Mouse (Mus musculus) liver, adult 2 months (tissue): ENCODE data around the gene Vgll2. TPM values are rescaled to one million over a fixed set of nuclear protein-coding genes. Genes with fewer than 3 reads are reported as not detected.

Experiments used
- DNase-seq: peaks from one replicate; pipeline ENCODE4 v3.0.0-alpha.2; 2011; ENCODE audit warnings: low read depth, low spot score; ENCODE audit errors: extremely low read depth
- H3K27ac ChIP-seq: fragments of 200-500 bp; replicated peaks from 2 replicates; pipeline ENCODE4 v1.5.1; 2012; ENCODE audit warnings: low read depth, mild to moderate bottlenecking, control low read depth, inconsistent platforms, low read length; ENCODE audit not compliant: insufficient read depth
- H3K27me3 ChIP-seq: fragments of 200-500 bp; 2 replicates; pipeline ENCODE4 v1.6.1; 2012; ENCODE audit warnings: mild to moderate bottlenecking, moderate library complexity, low read length, inconsistent platforms; ENCODE audit not compliant: control insufficient read depth, insufficient read depth
- H3K36me3 ChIP-seq: fragments of 200-500 bp; 2 replicates; pipeline ENCODE4 v1.6.1; 2012; ENCODE audit warnings: low read length, inconsistent platforms; ENCODE audit not compliant: control insufficient read depth, insufficient read depth
- H3K4me1 ChIP-seq: fragments of 200-500 bp; 2 replicates; pipeline ENCODE4 v1.6.1; 2011; ENCODE audit warnings: low read length; ENCODE audit not compliant: control insufficient read depth, insufficient read depth
- H3K4me3 ChIP-seq: fragments of 200-500 bp; 2 replicates; pipeline ENCODE4 v1.5.1; 2011; ENCODE audit warnings: low read depth, mild to moderate bottlenecking, control low read depth, low read length, moderate library complexity; ENCODE audit not compliant: insufficient read depth
- H3K79me2 ChIP-seq: fragments of 200-500 bp; 2 replicates; pipeline ENCODE4 v1.6.1; 2012; ENCODE audit warnings: inconsistent platforms, mild to moderate bottlenecking, low read length, moderate library complexity; ENCODE audit not compliant: control insufficient read depth, insufficient read depth
- H3K9ac ChIP-seq: fragments of 200-500 bp; 2 replicates; pipeline ENCODE4 v1.6.1; 2012; ENCODE audit warnings: low read depth, mild to moderate bottlenecking, control low read depth, inconsistent platforms, low read length
- CTCF ChIP-seq: fragments of 200-500 bp; IDR thresholded peaks from 2 replicates; pipeline ENCODE4 v1.5.1; 2011; ENCODE audit warnings: low read depth, low read length, control low read depth
- POLR2A ChIP-seq: fragments of 200-500 bp; IDR thresholded peaks from 2 replicates; pipeline ENCODE4 v1.6.1; 2011; ENCODE audit warnings: low read length, control low read depth; ENCODE audit not compliant: insufficient read depth; ENCODE audit errors: extremely low read depth
- WGBS: fragments of 180-500 bp; shearing (Covaris S2); methylation state at CpG from one replicate; pipeline ENCODE4 v1.1.7; 2018; 5-methylcytosine and 5-hydroxymethylcytosine counted together
- polyA plus RNA-seq: library from polyadenylated mRNA; depleted of rRNA; stranded (reverse); fragments of >200 nt; gene quantifications from 2 replicates; pipeline ENCODE4 v1.2.3, GENCODE M21; 2012
- total RNA-seq: library from RNA; depleted of rRNA; stranded (reverse); fragments of >200 nt; gene quantifications from 2 replicates; pipeline ENCODE4 v1.2.3, GENCODE M21; 2014

Vgll2 gene
- total and polyA plus RNA-seq, 2 experiments: not detected

GRCm38 (mm10) chr10:52021231-52021630 is 1.1 kb upstream of the Vgll2 start:
- DNase-seq: no peak
- no peak overlapping the region for H3K27ac ChIP-seq
- H3K36me3 ChIP-seq: no peaks in the 10 kb centered on the region
- H3K79me2 ChIP-seq: no peaks in the 10 kb centered on the region
- TF ChIP-seq POLR2A (no peak), CTCF (no peak)
- no peaks in the 10 kb centered on the region for H3K4me1 ChIP-seq
- H3K4me3 ChIP-seq: no peak overlapping the region
- H3K27me3 ChIP-seq: peaks cover 9% of the 10 kb centered on the region
- H3K9ac ChIP-seq: no peak overlapping the region
- WGBS: 3% methylated on average over 9 of the region's 9 CpGs

DNA sequence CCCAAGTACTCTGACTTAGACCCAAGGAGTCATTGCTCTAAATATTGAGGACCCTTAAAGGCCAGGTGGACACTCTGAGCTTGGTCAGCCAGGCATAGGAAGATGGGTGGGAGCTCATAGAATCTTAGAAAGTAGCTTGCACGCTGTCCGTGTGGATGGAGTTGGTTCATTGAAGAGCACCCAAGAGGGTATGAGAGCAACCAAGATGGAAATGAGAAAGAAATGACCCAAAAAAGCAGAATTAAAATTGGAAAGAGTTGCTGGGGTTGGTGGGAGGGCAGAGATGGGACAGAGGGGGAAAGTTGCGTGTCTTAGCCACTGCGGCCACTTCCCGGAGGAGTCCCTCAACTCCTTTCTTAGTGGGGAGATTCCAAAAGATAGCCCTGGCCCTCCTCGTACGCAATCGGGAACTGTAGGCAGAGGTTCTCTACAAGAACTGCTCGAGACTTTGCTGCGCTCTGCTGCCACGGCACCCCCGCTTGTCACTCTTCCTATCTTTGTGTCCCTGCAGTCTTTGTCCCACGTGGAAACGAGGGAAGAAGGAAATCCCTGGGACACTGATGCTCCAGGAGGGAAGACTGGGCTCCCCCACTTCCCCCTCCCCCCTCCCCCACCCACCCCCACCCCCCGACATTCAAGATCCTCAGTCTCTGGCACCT is 437 bp upstream of the Vgll2 start:
- WGBS: 2% methylated on average over 15 of the region's 15 CpGs
- Histone ChIP-seq H3K36me3 (no peaks in the 10 kb centered on the region), H3K79me2 (no peaks in the 10 kb centered on the region), H3K9ac (no peak overlapping the region), H3K4me3 (no peak overlapping the region), H3K4me1 (no peaks in the 10 kb centered on the region), H3K27ac (no peak overlapping the region), H3K27me3 (peaks cover 9% of the 10 kb centered on the region)
- TF ChIP-seq POLR2A (no peak), CTCF (no peak)
- no peak for DNase-seq

DNA sequence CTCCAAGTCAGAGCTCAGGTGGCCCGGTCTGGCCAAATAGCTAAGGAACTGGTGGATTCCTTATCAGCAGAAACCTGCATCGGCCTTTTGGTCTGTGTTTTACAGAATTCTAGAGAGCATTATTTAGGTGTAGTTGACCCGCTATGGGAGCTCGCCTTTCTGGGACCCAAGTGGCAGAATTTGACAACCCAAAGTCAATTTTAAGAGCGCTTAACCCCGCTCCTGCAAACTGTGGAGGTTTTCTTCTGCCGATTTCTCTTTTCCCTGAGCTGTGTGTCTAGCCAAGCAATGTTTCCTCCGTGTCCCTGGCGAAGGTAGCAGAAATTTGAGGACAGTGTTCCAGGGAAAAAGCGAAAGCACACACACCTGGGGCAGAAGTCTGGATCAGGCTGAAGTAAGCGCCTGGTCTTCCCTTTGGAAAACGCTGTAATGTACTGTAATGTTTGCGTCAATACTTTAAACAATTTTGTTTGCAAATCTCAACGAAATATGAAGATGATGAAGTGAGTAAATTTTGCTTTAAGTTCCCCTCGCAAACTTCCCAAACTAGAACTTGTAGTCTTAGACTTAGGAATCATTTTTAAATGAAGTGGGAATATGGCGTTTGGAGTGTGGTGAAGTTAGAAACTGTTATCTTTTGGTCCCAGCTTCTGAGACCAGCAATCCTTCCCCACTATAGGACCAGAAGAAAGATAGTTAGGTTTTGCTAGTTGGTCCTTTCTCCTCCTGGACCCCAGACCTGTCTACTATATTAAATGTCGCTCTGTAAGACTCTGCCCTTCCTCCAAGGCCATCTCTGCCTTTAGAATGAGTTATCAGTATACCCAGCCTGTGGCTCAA is 1.1 kb downstream of the Vgll2 start:
- Histone ChIP-seq H3K4me3 (no peak overlapping the region), H3K79me2 (no peaks in the 10 kb centered on the region), H3K36me3 (no peaks in the 10 kb centered on the region), H3K27me3 (peaks cover 17% of the 10 kb centered on the region), H3K9ac (no peak overlapping the region), H3K27ac (no peak overlapping the region), H3K4me1 (no peaks in the 10 kb centered on the region)
- DNase-seq: no peak
- TF ChIP-seq POLR2A (no peak), CTCF (no peak)
- whole genome bisulfite sequencing: 7% methylated on average over 17 of the region's 17 CpGs

DNA sequence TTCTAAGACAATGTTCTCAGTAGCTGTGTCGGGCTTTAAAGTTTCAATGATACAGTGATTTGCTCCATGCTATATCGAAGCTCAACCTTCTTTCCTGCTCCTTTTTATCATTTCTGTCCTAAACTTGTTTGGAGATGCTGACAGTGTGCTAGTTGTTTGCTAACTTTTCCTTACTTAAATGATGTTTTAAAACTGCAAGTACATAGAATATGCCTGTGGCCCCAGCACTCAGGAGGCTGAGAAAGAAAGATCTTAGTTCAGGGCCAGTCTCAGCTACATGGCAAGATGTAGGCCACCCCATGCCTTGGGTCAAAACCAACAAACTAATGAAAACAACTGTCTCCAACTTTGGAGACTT is 1.7 kb downstream of the Vgll2 start:
- Histone ChIP-seq H3K36me3 (no peaks in the 10 kb centered on the region), H3K27ac (no peak overlapping the region), H3K9ac (no peak overlapping the region), H3K79me2 (no peaks in the 10 kb centered on the region), H3K4me1 (no peaks in the 10 kb centered on the region), H3K4me3 (no peak overlapping the region), H3K27me3 (peaks cover 17% of the 10 kb centered on the region)
- TF ChIP-seq CTCF: no peak
- no peak for TF ChIP-seq POLR2A
- WGBS: 32% methylated on average over 2 of the region's 2 CpGs
- DNase-seq: no peak

GRCm38 (mm10) chr10:52025291-52025690 is 3.0 kb downstream of the Vgll2 start:
- Histone ChIP-seq H3K4me1 (peaks cover 2% of the 10 kb centered on the region; the same call in 1 of the 2 replicates), H3K36me3 (no peaks in the 10 kb centered on the region), H3K79me2 (no peaks in the 10 kb centered on the region), H3K9ac (no peak overlapping the region), H3K27ac (no peak overlapping the region), H3K27me3 (peaks cover 17% of the 10 kb centered on the region), H3K4me3 (no peak overlapping the region)
- TF ChIP-seq CTCF (no peak), POLR2A (no peak)
- no peak for DNase-seq
- WGBS: 0% methylated on average over 1 of the region's 1 CpGs

- Histone ChIP-seq H3K36me3 (no peaks in the 10 kb centered on the region), H3K4me1 (peaks cover 2% of the 10 kb centered on the region; the same call in 1 of the 2 replicates), H3K4me3 (no peak overlapping the region), H3K27me3 (peaks cover 17% of the 10 kb centered on the region), H3K79me2 (no peaks in the 10 kb centered on the region), H3K27ac (no peak overlapping the region), H3K9ac (no peak overlapping the region)
- TF ChIP-seq CTCF: no peak
- TF ChIP-seq POLR2A: no peak
- no peak for DNase-seq
- WGBS: 19% methylated on average over 7 of the region's 7 CpGs
Measured at GRCm38 (mm10) chr10:52025821-52026220, 3.5 kb downstream of the Vgll2 start.
